Mouse (Mus musculus) thymus, postnatal 36 days (tissue): ENCODE measurements around the gene Tmed8.
"Not testable (repeated sequence)": the region's sequence is repeated elsewhere in the genome, so short reads cannot be mapped to it uniquely, and the experiment has no call there.

Experiments used
- DNase-seq, 2 experiments: peaks; one replicate each; pipeline ENCODE4 v3.0.0; 2022; ENCODE audit warnings: mixed read lengths in 2 of 2

The Tmed8 gene

GRCm38 (mm10) chr12:87158099-87158498 is 42.2 kb downstream of the Tmed8 start:
- DNase-seq, result no peak

DNA sequence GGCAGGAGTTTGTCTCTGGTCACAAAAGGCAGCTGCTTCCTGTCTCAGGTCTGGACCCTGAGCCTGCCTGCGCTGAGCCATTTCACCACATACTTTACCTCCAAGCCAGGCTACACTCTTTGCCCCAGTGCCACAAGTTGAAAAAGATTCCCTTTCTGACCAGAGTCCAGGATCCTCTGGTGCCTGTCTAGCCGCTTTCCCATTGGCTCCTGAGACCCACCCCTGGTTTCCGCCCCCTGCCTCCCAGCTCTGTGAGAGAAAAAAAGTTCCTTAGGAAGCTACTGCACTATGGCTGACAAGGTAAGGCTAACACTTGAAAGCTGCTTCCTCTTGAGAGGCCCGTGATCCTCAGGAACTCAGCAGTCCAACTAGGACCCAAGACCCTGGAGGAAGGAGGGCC is 42.9 kb downstream of the Tmed8 start:
- no peak for DNase-seq

DNA sequence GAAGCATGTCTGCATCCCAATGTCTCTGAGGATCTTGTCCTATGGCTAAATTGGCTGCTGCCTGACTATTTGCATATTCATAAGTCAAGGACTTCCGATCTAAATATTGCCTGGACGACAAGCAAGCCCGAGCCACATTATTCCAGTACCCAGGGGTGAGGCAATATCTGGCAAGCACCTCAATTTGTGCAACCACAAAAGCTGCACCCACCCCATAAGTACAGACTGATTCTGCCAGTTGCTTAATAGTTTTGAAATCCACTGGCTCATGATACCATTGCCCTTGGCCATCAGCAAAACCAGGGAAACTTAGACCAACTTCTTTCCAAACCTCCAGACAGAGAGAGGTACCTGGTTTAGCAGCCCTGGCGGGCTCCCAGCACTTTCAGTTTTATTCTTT is 45.8 kb downstream of the Tmed8 start:
- DNase-seq, result not testable (repeated sequence)

DNA sequence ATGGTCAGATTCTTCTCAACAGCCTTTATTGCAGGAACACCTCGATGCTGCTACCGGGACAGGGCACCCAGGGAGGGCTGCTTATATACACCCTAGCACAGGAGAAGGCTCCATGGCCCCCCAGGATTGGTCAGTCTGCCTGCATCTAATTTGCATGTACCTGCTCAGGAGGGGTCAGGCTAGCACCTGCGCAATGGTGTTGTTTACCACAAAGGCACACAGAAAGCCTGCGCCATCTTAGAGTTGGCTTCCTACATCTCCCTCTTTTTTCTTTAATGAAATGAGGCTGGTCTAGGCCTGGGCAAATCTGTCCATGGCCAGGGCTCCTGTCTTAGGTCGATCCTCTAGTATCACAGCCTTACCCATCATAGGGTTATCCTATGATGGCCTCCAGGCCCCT is 50.8 kb downstream of the Tmed8 start:
- no peak for DNase-seq

DNA sequence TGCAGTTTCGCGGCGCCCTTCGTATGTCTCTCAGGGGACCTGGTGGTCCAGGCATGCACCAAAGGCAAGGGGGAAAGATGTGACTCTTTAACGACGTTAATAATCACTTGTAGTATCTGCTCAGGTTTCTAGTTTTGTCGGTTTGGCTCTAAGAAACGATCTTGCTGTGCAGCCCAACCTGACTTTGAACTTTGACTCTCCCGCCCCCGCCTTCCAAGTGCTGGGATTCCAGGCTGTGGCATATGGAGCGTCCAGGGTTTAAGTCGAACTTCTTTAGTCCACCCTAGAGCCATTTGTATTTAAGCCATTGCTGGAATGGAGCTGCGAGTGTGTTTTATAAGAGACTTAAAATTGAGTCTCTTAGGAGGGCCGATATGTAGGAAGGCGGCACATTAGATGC is 52.1 kb downstream of the Tmed8 start:
- DNase-seq, result no peak

DNA sequence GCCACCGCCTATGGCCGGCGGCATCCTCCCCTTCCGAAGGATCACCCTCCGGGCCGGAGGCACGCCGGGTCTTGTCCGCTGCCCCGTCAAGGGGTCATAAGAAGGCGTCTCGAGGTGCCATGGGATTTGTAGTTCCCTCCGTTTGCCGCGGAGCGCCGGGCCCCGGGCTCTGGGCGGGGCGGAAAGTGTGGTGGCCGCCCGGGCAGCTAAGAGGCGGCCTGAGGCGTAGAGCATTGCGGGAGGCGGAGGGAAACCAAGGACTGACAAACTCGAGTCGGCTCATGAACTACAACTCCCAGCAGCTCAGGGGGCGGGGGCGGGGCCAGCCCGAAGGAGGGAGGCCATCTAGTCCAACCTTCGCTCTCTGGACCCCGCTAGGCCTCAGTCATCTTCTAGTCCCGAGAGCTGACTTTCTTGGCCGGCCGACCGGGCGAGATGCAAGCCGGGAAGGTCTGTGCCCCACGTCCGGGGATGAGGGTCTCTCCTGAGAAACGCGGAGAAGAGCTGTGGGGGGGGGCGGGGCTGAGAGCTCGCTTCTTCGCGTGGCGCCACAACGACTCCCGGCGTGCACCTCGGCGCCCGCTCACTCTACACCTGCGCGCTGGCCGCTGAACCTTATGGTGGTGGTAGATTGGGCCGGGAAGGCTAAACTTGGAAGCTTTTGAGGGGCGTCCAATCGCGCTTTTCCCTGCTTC is 52.7 kb downstream of the Tmed8 start, which contains the start of gene Pomt2:
Gene Pomt2, minus strand, starts transcription at position 574 of the 695 bp plus-strand sequence.
- peak; percentile 83 to 91 for DNase-seq

GRCm38 (mm10) chr12:87146966-87147365 is 53.3 kb downstream of the Tmed8 start, which contains the start of gene Gstz1:
Gene Gstz1, plus strand, starts transcription at chr12:87147165.
- peak; percentile 89 to 92 for DNase-seq

GRCm38 (mm10) chr12:87142156-87142555 is 58.1 kb downstream of the Tmed8 start:
- DNase-seq, result no peak

DNA sequence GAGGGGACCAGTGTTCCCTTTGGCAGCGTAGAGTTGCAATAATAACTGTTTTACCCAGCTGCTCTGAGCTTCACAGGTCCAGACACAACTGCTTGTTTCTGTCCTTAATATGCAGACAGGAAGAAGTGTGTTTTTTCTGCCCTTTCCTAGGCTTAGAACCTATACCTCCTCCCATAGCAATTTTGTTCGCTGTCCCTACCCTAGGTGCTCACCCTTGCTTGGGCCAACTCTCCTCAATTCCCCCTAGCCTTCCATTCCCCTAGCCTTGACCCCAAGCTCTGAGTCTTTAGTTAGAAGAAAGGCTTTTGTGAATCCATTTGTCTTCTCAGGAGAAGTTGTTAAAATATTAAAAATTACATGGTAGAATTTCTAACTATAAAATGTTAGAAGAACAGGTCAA is 61.5 kb downstream of the Tmed8 start:
- DNase-seq, result no peak

DNA sequence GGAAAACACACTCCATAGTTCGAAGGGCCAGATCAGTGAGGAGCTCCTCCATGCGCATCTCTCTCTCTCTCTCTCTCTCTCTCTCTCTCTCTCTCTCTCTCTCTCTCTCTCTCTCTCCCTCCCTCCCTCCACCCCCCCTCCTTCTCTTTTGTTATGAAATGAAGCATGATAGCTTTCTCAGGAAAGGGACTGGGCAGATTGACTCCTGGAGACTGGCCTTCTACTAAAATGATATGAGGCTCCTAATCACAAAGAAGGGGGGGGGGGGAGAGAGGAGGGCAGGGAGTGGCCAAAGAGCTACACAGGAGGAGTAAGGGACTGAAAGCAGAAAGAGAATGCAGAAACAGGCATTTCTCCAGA is 61.9 kb downstream of the Tmed8 start:
- no peak for DNase-seq

- no peak for DNase-seq
Observed at GRCm38 (mm10) chr12:87137439-87138341, 62.6 kb downstream of the Tmed8 start.

- DNase-seq, result no peak
Observed at GRCm38 (mm10) chr12:87132784-87133183, 67.5 kb downstream of the Tmed8 start.

- DNase-seq, result no peak
Observed at GRCm38 (mm10) chr12:87132210-87132609, 68.0 kb downstream of the Tmed8 start.

DNA sequence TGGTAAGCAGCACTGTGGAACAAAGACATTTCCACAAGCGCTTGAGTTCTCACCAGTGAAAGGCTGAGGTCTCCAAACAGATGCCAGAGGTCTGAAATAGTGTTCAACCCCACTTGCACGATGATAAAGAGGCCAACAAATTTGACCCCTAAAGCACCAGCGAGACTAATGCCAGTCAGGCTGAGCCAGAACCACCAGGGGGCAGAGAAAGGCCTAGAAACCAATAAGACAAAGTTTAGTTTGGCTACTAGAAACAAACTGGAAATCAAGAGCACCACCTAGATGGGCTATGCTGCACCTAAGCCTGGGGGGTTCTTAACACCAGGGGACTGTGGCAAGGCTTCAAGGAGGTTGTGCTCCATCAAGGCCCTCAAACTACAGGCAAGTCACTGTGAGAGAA is 68.6 kb downstream of the Tmed8 start:
- peak; percentile 25 to 33 for DNase-seq

- no peak for DNase-seq
Observed at GRCm38 (mm10) chr12:87131181-87131580, 69.1 kb downstream of the Tmed8 start.

GRCm38 (mm10) chr12:87130224-87130623 is 70.0 kb downstream of the Tmed8 start:
- no peak for DNase-seq

GRCm38 (mm10) chr12:87127256-87127655 is 73.0 kb downstream of the Tmed8 start:
- DNase-seq, result no peak

- no peak for DNase-seq
Observed at GRCm38 (mm10) chr12:87121918-87122589, 78.2 kb downstream of the Tmed8 start.
